25 mouse cellular contexts compared by ENCODE assay signal in the genomic region with DNA sequence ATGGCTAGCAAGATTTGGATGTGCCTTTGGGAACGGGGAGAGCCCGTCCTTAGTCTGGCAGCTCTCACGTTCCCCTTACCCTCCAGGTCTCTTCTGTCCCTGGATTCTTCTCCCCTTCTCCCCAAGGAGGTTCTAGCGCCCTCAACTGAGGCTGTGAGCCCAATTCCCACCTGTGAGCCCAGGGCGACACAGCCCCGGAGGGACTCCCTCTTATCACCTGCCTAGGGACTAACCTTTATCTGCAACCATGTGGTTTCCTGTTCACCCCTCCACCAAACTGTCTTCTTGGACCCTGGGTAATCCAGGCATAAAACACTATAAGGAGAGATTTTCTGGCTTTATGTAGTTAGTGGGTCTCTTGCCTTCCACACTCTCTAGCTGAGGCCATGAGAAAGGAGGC. TPM values are rescaled to one million over a fixed set of nuclear protein-coding genes. Genes with fewer than 3 reads are reported as not detected.
DNase-seq lines count a peak whose midpoint lies in the region; ATAC-seq lines count a peak whose summit lies in the region.
"Had no signal": no experiment of that assay in that cellular context is flagged by ENCODE, and none has a peak within 500 bp of the region (broad histone marks: within the 10 kb centered on the region; RNA-seq: fewer than 3 reads in every experiment).

No protein-coding gene starts in this region.

- peak; percentile 33 to 65 for DNase-seq in spleen, postnatal 10 days (ENCODE audit: low spot score in 2 of 2)
- no peak for DNase-seq in spleen, adult 18-20 months
- DNase-seq in gastrocnemius, postnatal 36 days = no peak
- no peak for DNase-seq in layer of hippocampus, postnatal 36 days
- DNase-seq: adrenal gland, postnatal 25 days; cerebellum, adult 11-12 months; cerebellum, postnatal 10 days; gastrocnemius, postnatal 14 days; heart, adult 18-20 months; heart, postnatal 14 days; kidney, adult 11 months; lung, embryonic 14.5 days; midbrain, embryonic 14.5 days; right cerebral cortex, postnatal 14 days; thymus, adult 18-20 months; thymus, postnatal 36 days had no signal

- H3K27ac ChIP-seq in liver, embryonic 15.5 days (replicated peaks) = peak overlapping the region; percentile 97
- H3K27ac ChIP-seq in forebrain, embryonic 16.5 days (ENCODE audit: low read length) = no peak overlapping the region
- H3K27ac ChIP-seq: heart, embryonic 13.5 days; hindbrain, postnatal 0 days; kidney, embryonic 15.5 days; limb, embryonic 12.5 days had no signal

- H3K36me3 ChIP-seq in liver, embryonic 15.5 days (replicated peaks) = no peaks in the 10 kb centered on the region
- no peaks in the 10 kb centered on the region for H3K36me3 ChIP-seq in forebrain, embryonic 16.5 days (ENCODE audit: control insufficient read depth, insufficient read depth)
- H3K36me3 ChIP-seq: heart, embryonic 13.5 days; kidney, embryonic 15.5 days; limb, embryonic 12.5 days had no signal

- H3K9me3 ChIP-seq in liver, embryonic 15.5 days (replicated peaks) = no peaks in the 10 kb centered on the region
- no peaks in the 10 kb centered on the region for H3K9me3 ChIP-seq in forebrain, embryonic 16.5 days (ENCODE audit: control insufficient read depth, low read length)
- H3K9me3 ChIP-seq: heart, embryonic 13.5 days; kidney, embryonic 15.5 days; limb, embryonic 12.5 days; megakaryocyte, embryonic 14.5 days had no signal

- peak overlapping the region; percentile 54 for H3K4me3 ChIP-seq in liver, embryonic 15.5 days (replicated peaks)
- no peak overlapping the region for H3K4me3 ChIP-seq in forebrain, embryonic 16.5 days (replicated peaks; ENCODE audit: low read length)
- H3K4me3 ChIP-seq: heart, embryonic 13.5 days; kidney, embryonic 15.5 days; limb, embryonic 12.5 days; megakaryocyte, embryonic 14.5 days had no signal

- WGBS in liver, embryonic 15.5 days (ENCODE audit: insufficient replicate concordance) = 21% methylated on average over 6 of the region's 6 CpGs
- WGBS in forebrain, embryonic 16.5 days = 72% methylated on average over 6 of the region's 6 CpGs

- peaks cover 91% of the 10 kb centered on the region for H3K4me1 ChIP-seq in liver, embryonic 15.5 days (replicated peaks)
- peaks cover 2% of the 10 kb centered on the region; the same call in 1 of the 2 replicates for H3K4me1 ChIP-seq in forebrain, embryonic 16.5 days (replicated peaks; ENCODE audit: control insufficient read depth, insufficient read depth, low read length)
- H3K4me1 ChIP-seq: limb, embryonic 12.5 days had no signal

- H3K4me2 ChIP-seq in liver, embryonic 15.5 days = peak overlapping the region; percentile 75
- no peak overlapping the region for H3K4me2 ChIP-seq in forebrain, embryonic 16.5 days (ENCODE audit: low read length)
- H3K4me2 ChIP-seq: heart, embryonic 13.5 days; kidney, embryonic 15.5 days; limb, embryonic 12.5 days; lung, embryonic 14.5 days had no signal

- intact Hi-C loops in gastrocnemius, postnatal 36 days (cut with DNase I) = no loop called here

- H3K27me3 ChIP-seq in liver, embryonic 15.5 days = no peaks in the 10 kb centered on the region
- H3K27me3 ChIP-seq in forebrain, embryonic 16.5 days (replicated peaks; ENCODE audit: control insufficient read depth, insufficient read depth, low read length) = no peaks in the 10 kb centered on the region
- H3K27me3 ChIP-seq: kidney, embryonic 15.5 days; limb, embryonic 12.5 days had no signal

- ATAC-seq in erythroid progenitor cell, adult 5-6 weeks (replicated peaks; ENCODE audit: low FRiP score, poor library complexity, severe bottlenecking) = peak; percentile 43
- peak; percentile 58 for ATAC-seq in liver, embryonic 15.5 days (ENCODE audit: insufficient read depth)
- ATAC-seq in forebrain, embryonic 16.5 days = no peak
- ATAC-seq: forebrain, embryonic 14.5 days; hindbrain, postnatal 0 days had no signal

- H3K9ac ChIP-seq in liver, embryonic 15.5 days = peak overlapping the region; percentile 62
- no peak overlapping the region for H3K9ac ChIP-seq in forebrain, embryonic 16.5 days (replicated peaks; ENCODE audit: low read depth, low read length)
- H3K9ac ChIP-seq: heart, embryonic 13.5 days; kidney, embryonic 15.5 days; limb, embryonic 12.5 days; lung, embryonic 14.5 days had no signal

RNA-seq across cellular contexts. Expression of gene Odc1, which starts 5.6 kb away (rescaled TPM):
- total RNA-seq in erythroid progenitor cell, adult 5-6 weeks (2015; ENCODE audit: low replicate concordance) = 1,351 and 1,432 TPM in 2 replicates
- 1,739 and 2,218 TPM in 2 replicates for total RNA-seq in erythroid progenitor cell, adult 5-6 weeks (2017; ENCODE audit: low replicate concordance)
- polyA plus RNA-seq in liver, embryonic 15.5 days (2015; fragmentation: Nextera tagmentation; extraction: Ambion mirVana) = 404 and 432 TPM in 2 replicates
- total RNA-seq in gastrocnemius, postnatal 36 days (2021) = 100 to 1,000 TPM in 1 of 2 experiments, 10 to 100 TPM in 1; 99.8 to 111 TPM
- 217 and 246 TPM in 2 replicates for polyA plus RNA-seq in forebrain, embryonic 16.5 days (2015; fragmentation: Nextera tagmentation; extraction: Ambion mirVana)
- 10 to 100 TPM; 70.4 to 71.1 TPM for total RNA-seq in layer of hippocampus, postnatal 36 days (2021)

Comparison
In these comparisons a context has a peak if more than half of its experiments do, and no peak if none do; other contexts are left out.
1. DNase-seq: peak in spleen, postnatal 10 days (2 of 2); none in spleen, adult 18-20 months (0 of 2), gastrocnemius, postnatal 36 days (0 of 2) and layer of hippocampus, postnatal 36 days (0 of 2).
2. RNA of gene Odc1, which starts 5.6 kb away (total RNA-seq): 1,351 to 2,218 TPM in erythroid progenitor cell, adult 5-6 weeks; 99.8 to 111 TPM in gastrocnemius, postnatal 36 days and 70.4 to 71.1 TPM in layer of hippocampus, postnatal 36 days; every median in the first group is over 10 times any median in the second.